Mouse (Mus musculus) thymus, postnatal 25 days (tissue): ENCODE data around the gene Mns1.
"Not testable (repeated sequence)": the region's sequence is repeated elsewhere in the genome, so short reads cannot be mapped to it uniquely, and the experiment has no call there.

Experiments
- DNase-seq: peaks from one replicate; pipeline ENCODE4 v3.0.0; 2022

Gene Mns1

DNA sequence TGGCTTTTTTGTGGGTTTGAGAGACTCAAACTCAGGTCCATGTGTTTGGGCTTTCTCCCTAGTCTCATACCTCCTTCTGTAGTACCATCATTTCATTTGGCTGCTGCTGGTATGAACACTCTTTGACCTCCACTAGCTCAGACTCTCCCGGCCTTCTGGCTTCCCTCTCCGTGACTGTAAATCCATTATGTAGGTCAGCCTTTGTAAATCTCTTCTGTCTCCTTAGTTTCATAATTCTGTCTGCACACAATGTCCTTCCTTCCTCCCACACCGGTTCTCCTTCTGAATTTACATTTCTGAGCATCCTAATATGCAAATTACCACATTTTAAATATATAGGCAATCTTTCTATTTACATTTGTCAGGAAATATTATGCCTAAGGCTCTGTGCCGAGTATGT, 9.9 kb upstream of the Mns1 start:
- no peak for DNase-seq

GRCm38 (mm10) chr9:72434876-72435275, 2.9 kb upstream of the Mns1 start:
- no peak for DNase-seq

GRCm38 (mm10) chr9:72438749-72439148, 938 bp downstream of the Mns1 start:
- no peak for DNase-seq

DNA sequence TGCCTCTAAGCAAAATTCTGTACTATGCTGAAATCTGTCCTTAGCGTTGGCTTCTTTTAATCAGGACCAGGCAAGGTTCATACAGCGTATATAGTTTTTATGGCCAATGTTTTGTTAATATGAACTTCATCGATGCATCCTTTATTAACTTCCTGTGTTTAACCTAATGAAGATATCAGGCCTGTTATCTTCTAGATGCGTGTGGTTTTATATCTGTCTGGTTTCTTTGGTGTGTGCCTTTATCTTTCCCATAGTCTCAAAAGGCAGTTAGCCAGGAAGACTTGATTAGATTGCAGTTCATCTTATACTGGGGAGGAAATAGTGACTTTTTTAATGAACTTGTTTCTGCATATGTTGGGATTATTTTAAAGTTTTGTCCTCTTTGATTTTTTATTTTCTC, 2.5 kb downstream of the Mns1 start:
- no peak for DNase-seq

GRCm38 (mm10) chr9:72440948-72441926, 3.4 kb downstream of the Mns1 start:
- peak; percentile 54 for DNase-seq

DNA sequence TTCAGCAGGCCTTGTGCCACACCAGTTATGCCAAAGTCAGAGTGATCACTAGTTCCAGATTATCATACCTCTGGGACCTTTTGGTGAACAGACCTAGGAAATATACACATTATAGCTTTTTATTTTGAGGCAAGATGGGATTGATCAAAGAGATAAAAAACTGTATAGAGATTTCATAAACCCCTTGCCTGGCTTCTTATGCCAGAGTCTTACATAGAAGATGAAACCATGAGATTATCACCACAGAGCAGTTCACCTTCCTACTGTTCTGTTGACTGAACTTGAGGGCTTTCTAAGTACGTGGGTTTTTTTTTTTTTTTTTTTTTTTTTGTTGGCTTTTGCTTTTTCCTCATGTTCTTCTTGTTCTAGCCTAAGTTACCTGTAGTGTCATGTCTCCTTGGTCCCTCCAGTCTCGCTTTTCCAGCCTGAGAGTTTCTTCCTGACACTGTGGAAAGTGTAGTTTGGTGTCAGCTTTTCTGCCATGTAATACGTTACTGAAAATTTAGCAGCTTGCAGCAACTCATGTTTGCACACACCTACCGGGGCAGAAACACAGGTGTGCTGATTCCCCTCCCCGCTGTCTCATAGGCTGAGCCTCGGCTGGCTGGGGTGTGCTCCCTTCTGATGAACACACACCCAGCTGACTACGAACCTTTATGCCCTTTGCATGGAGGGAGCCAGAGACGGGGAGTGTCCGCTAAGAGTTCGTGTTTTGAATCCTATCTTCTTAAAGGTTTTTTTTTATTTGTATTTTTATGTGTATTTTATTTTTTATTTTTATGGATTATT, 4.3 kb downstream of the Mns1 start:
- DNase-seq: peak; percentile 58

GRCm38 (mm10) chr9:72448026-72448425, 10.2 kb downstream of the Mns1 start:
- peak; percentile 79 for DNase-seq

- DNase-seq: peak; percentile 50
Observed at GRCm38 (mm10) chr9:72449367-72449766, 11.6 kb downstream of the Mns1 start.

DNA sequence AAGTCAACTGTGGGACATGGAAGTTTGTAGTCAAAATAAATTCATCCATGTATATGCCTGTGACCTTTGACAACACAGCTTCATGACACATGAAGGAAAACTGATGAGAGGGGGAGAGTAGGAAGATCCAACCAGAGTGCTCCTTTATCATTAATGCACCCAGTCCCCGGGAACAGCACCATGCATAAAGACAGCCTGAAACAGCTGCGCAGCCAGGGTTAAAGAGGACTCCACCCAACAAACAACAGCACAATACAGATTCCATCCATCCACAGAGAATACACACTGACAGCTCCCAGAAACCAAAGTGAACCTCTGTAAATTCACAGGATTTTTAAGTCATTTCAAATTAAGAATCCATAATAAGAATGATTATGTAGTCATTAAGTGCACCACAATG, 12.0 kb downstream of the Mns1 start:
- no peak for DNase-seq

DNA sequence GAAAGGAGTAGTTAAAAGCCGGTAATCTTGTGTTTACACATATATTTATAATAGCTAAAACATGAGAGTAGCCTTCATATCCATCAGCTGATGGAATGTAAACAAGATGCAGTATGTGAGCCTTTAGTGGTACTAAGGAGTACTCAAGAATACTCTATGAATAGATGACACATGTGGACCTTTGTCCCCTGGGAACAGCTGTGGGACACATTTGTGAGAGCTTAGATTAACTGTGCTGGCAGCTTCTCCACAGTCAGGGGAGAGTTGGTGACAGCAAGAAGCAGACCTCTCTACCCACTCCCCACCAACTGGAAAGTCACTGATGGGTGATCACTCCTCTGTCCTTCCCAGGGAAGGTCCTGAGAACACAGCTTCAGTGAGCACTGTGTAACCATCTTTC, 12.6 kb downstream of the Mns1 start:
- no peak for DNase-seq

DNA sequence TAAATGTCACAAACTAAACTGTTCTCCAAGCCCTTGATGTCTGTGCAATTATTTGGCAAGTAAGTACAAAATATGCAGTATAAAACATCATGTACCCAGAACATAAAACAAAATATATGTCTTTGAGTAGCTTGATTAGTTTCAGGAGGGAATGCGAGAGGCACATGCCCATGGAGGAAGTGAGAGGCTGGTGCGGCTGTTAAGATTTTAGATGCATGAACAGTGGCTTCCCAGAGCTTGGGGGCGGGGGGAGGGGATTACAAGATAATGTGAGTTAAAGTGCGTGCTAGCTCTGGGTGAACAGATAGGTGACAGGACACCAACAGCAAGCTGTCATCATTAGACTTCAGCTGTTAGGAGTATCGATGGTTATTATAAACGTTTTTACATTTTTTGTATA, 13.3 kb downstream of the Mns1 start:
- DNase-seq: no peak

DNA sequence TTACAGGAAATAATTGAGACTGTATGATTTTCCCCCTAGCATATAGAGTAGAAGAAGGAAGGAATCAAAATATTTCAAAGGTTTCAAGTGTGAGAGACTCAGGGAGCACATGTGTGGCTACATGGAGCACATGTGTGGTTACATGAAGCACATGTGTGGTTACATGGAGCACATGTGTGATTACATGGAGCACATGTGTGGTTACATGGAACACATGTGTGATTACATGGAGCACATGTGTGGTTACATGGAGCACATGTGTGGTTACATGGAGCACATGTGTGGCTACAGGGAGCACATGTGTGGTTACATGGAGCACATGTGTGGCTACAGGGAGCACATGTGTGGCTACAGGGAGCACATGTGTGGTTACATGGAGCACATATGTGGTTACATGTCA, 16.5 kb downstream of the Mns1 start:
- DNase-seq: not testable (repeated sequence)

- DNase-seq: no peak
Observed at GRCm38 (mm10) chr9:72456374-72456773, 18.6 kb downstream of the Mns1 start.

GRCm38 (mm10) chr9:72458233-72458632, 20.4 kb downstream of the Mns1 start:
- peak; percentile 84 for DNase-seq

GRCm38 (mm10) chr9:72459703-72460102, 21.9 kb downstream of the Mns1 start:
- DNase-seq: no peak

DNA sequence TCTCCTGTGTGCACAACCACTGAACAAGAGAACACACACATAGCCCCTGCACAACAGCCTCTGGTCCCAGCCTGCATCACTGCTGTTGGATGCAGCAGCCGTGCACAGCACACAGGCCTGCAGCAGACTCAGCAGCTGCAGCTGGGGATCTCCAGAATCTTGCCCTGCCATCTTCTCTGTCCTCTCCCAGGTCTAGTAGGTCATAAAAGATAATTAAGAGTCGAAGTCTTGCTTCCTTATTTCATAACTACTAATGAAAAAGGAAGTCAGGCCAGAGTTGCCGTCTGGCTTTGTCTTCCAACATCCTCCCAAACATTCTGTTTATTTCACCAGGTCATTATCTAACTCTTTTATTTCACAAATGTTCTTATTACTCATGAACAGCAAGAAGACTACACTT, 23.0 kb downstream of the Mns1 start:
- no peak for DNase-seq

DNA sequence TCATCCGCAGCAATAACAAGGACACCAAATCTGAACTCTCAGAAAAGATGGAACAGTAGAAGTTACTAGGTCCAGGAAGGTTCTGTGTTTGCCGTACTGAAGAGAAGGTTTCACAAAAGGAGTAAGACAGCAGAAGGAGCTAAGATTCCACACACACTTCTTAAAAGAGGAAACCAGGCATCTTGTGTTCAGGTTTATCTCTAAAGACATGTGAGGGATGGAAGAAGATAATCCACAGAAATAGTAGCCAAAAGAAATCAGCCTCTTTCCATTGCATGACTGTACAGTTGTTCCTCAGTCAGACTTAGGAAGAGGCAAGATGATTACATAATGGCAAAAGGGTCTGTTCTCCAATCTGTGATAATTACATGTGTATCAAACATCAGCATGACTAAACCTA, 24.6 kb downstream of the Mns1 start:
- no peak for DNase-seq

DNA sequence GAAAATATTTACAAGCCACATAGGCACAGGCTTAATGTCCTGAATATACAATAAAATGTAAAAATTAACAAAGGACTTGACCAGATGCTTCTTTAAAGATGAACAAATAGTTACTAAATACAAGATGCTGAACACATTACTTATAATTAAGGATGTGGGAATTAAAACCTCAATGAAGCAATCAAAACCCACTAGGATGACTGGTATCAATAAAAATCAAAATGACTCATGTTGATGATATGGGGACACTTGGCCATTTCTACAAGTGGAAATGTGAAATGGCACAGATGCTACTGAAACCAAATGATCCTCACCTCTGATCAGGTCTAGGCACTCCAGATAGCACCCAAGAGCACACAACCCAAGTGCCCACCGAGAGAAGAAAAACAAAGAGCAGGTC, 27.0 kb downstream of the Mns1 start:
- DNase-seq: no peak

DNA sequence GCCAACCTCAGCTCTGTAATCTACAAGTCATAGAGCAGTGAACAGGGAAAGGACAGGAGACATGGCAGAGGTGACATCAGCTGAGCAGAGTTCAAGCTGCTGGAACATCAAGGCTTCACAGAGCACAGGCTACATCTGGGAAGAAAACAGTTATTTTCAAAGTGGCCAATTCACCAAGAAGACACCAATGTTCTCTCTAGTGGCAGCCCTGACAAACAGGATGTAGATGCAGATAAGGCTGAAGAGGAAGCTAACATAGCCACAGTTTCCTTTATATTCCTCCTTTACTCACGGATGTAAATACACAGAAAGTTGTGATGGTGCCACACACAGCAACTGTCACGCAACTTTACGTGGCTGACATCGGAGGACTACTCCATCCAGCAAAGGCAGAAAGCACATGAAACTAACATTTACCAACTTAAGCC, 28.0 kb downstream of the Mns1 start:
- DNase-seq: peak; percentile 45

DNA sequence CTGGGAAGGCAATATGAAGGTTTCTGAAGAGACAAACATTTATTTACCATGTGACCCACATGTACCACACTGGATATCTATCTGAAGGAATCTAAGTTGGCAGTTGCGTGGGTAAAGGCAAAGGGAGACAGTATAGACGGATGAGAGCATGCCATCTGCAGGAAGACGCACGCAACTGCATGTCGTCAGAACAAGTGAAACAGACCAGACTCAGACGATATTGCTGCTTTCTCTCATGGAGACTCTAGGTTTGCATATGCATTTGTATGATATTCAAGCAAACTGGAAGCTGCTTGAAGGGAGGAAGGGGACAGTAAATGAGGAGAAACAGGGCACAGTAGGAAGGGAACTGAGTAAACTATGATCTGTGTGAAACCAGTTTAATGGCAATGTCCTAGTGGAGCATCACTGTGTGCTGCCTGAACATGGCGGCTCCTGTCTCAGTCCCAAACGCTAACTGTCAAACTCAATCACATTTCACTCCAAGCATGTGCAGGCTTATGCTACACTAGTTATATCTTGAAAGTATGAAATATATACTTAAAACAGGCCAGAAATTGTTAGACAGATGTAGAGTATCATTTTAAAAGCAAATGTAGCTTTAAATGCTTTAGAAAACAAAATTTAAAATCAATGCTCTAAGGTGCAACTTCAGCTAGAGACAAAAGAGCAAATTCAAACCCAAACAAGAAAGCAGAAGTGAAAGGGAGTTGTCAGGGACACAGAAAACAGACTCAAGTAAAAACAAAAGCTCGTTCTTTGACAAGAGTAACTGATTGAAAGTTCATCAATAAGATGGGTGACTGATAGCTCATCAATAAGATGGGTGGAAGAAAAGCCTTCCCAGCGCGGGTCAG, 30.0 kb downstream of the Mns1 start:
- DNase-seq: peak; percentile 70

DNA sequence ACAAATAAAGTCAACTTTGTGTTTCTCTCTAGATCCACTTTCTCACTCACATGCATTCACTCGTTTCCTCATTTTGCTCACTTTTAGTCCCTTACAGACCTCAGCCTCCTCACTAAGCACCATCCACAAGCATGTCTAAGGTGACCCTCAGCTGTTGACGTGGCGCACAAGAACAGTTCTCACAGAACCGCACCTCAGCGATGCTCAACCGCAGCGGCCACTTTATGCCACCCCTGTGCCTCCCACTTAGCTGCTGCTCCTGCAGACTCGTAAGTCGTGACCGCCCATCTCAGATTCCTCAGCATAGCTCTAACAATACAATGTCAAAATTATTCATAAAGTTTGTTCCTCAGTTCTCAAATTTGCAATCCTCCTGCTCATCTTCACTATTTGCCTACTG, 30.8 kb downstream of the Mns1 start:
- DNase-seq: no peak

DNA sequence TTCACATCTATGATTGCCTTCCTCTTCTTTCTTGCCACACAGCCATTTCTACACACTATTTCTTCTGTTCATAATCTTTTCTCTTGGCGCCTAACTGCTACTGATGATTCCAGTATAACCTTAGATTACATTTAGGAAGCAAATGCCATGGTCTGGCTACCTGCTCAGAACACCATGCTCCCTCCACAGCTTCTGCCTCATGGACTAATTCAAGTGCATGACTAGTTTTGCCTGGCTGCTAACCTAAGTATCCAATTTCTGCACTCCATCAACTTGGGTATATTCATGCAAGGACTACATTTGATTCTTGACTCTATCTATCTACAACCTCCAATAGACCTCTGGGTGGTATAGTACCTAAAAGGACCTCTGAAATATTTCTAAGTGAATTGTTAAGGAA, 32.0 kb downstream of the Mns1 start:
- no peak for DNase-seq

- DNase-seq: no peak
Observed at GRCm38 (mm10) chr9:72475511-72475910, 37.7 kb downstream of the Mns1 start.
